Mouse (Mus musculus): ENCODE data around the gene Frmd4a. TPM values are rescaled to one million over a fixed set of nuclear protein-coding genes. Genes with fewer than 3 reads are reported as not detected.

Frmd4a gene
- polyA plus RNA-seq, 1 experiment from 2014 or later = 6.6 TPM

DNA sequence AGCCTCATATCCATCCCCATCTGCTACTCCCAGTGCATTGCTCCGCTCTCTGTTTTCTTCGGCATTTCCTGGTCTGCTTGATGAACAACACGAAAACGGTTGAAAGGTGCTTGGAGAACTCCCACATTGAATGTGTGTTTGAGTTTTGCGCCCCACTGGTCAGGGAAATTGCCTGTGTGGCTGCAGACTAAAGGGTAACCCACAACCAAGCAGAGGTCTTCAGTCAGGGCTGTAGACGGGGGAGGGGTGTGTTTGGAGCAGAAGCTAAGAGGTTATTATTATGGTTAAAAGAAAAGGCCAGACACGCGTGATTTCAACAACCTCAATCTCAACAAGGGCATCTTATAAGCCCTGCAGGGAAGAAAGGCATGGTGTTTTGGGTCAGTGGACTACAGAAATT lies 167.5 kb downstream of the Frmd4a start:
- H3K4me3 ChIP-seq (ENCODE audit: low read depth, low read length) = no peak overlapping the region
- ATAC-seq = no peak

DNA sequence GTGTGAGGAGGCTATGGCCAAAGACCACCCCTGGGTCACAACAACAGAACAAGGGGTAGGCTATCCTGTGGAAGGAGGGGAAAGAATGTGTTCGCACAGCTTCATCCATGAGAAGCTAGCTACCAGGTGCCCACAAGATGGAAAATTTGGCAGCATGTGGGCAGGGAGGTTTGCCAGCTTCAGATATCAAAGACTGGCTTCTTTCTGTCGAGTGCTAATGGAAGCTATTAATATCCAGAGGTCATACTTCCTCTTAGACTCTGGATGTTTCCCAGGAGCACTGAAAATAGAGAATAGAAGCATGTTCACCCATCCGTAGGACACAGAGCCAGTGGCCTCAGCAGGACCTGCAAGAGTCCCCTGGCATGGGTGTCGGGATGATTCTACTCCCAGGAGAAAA lies 170.0 kb downstream of the Frmd4a start:
- 51% methylated on average over 4 of the region's 4 CpGs for WGBS (ENCODE audit: insufficient replicate concordance)

More for the DNA sequence above, 167.5 kb downstream of the Frmd4a start:
- H3K36me3 ChIP-seq (replicated peaks; ENCODE audit: insufficient read depth, low read length) = no peaks in the 10 kb centered on the region
- no peak for TF ChIP-seq CTCF (IDR thresholded peaks at IDR 0.05; ENCODE audit: low read depth)
- TF ChIP-seq EP300 (IDR thresholded peaks at IDR 0.05; ENCODE audit: low read depth) = no peak
- WGBS (ENCODE audit: insufficient replicate concordance) = 77% methylated on average over 8 of the region's 8 CpGs
- no peak overlapping the region for H3K27ac ChIP-seq (ENCODE audit: low read depth)
- no peaks in the 10 kb centered on the region for H3K9me3 ChIP-seq (ENCODE audit: low read length)
- no peak overlapping the region for H3K9ac ChIP-seq (replicated peaks)
- H3K4me1 ChIP-seq (ENCODE audit: insufficient read depth) = no peaks in the 10 kb centered on the region
- no peak for DNase-seq
- H3K4me2 ChIP-seq (ENCODE audit: low read depth, low read length) = no peak overlapping the region
- no peaks in the 10 kb centered on the region for H3K27me3 ChIP-seq (ENCODE audit: insufficient read depth, low read length)

DNA sequence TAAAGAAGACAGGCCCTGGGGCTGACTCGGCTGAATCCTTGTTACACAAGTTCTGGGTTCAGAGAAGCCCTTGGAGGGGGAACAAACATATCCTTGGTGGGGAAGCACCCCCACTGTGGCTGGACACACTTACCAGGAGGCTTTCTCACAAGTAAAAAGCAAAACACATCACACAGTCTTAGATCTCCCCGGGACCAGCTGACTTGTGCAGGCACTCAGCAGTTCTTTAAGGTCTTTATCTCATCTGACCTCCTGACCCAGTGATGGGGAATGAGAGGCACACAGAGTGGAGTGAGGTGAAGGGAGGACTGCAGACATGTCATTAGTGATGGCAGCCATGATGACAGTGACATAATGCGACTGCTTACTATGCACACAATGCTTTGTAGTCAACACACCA lies 170.8 kb downstream of the Frmd4a start:
- Histone ChIP-seq H3K4me1 (ENCODE audit: insufficient read depth) (no peaks in the 10 kb centered on the region), H3K36me3 (replicated peaks; ENCODE audit: insufficient read depth, low read length) (no peaks in the 10 kb centered on the region), H3K9me3 (ENCODE audit: low read length) (no peaks in the 10 kb centered on the region), H3K4me3 (ENCODE audit: low read depth, low read length) (no peak overlapping the region), H3K27me3 (ENCODE audit: insufficient read depth, low read length) (no peaks in the 10 kb centered on the region), H3K27ac (ENCODE audit: low read depth) (no peak overlapping the region), H3K9ac (replicated peaks) (no peak overlapping the region), H3K4me2 (ENCODE audit: low read depth, low read length) (no peak overlapping the region)
- WGBS (ENCODE audit: insufficient replicate concordance) = 44% methylated on average over 3 of the region's 3 CpGs
- no peak for TF ChIP-seq EP300 (IDR thresholded peaks at IDR 0.05; ENCODE audit: low read depth)
- TF ChIP-seq CTCF (IDR thresholded peaks at IDR 0.05; ENCODE audit: low read depth) = no peak
- DNase-seq (no peak), ATAC-seq (no peak)

More for the DNA sequence above, 170.0 kb downstream of the Frmd4a start:
- H3K27me3 ChIP-seq (ENCODE audit: insufficient read depth, low read length) = no peaks in the 10 kb centered on the region
- no peak overlapping the region for H3K4me2 ChIP-seq (ENCODE audit: low read depth, low read length)
- H3K9ac ChIP-seq (replicated peaks) = no peak overlapping the region
- H3K27ac ChIP-seq (ENCODE audit: low read depth) = no peak overlapping the region
- ATAC-seq = no peak
- DNase-seq = no peak
- H3K4me1 ChIP-seq (ENCODE audit: insufficient read depth) = no peaks in the 10 kb centered on the region
- H3K4me3 ChIP-seq (ENCODE audit: low read depth, low read length) = no peak overlapping the region
- no peaks in the 10 kb centered on the region for H3K9me3 ChIP-seq (ENCODE audit: low read length)
- TF ChIP-seq EP300 (IDR thresholded peaks at IDR 0.05; ENCODE audit: low read depth) (no peak), CTCF (IDR thresholded peaks at IDR 0.05; ENCODE audit: low read depth) (no peak)
- H3K36me3 ChIP-seq (replicated peaks; ENCODE audit: insufficient read depth, low read length) = no peaks in the 10 kb centered on the region

DNA sequence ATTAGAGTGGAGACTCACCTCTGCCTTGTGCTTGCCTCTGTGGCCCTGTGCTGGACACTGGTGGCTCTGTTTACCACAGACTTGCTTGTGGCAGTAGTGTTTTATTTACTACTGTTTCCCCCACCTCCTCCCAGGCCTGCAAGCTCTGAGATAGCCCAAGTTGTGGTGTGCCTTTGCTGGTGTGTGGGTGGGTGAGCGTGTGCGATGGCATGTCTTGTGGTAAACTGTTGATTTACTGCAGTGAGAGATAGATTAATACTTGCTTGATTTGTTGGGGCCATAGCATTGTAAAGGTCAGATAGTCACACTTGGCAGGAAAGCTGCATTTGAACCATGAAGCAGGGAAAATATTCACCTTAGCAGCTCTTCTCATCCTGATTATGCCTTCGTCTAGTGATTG lies 172.8 kb downstream of the Frmd4a start:
- Histone ChIP-seq H3K36me3 (replicated peaks; ENCODE audit: insufficient read depth, low read length) (no peaks in the 10 kb centered on the region), H3K4me1 (ENCODE audit: insufficient read depth) (no peaks in the 10 kb centered on the region), H3K9ac (replicated peaks) (no peak overlapping the region), H3K27ac (ENCODE audit: low read depth) (no peak overlapping the region), H3K27me3 (ENCODE audit: insufficient read depth, low read length) (no peaks in the 10 kb centered on the region), H3K4me3 (ENCODE audit: low read depth, low read length) (no peak overlapping the region), H3K9me3 (ENCODE audit: low read length) (no peaks in the 10 kb centered on the region), H3K4me2 (ENCODE audit: low read depth, low read length) (no peak overlapping the region)
- DNase-seq = no peak
- TF ChIP-seq EP300 (IDR thresholded peaks at IDR 0.05; ENCODE audit: low read depth) (no peak), CTCF (IDR thresholded peaks at IDR 0.05; ENCODE audit: low read depth) (no peak)
- no peak for ATAC-seq
- 73% methylated on average over 3 of the region's 3 CpGs for WGBS (ENCODE audit: insufficient replicate concordance)

DNA sequence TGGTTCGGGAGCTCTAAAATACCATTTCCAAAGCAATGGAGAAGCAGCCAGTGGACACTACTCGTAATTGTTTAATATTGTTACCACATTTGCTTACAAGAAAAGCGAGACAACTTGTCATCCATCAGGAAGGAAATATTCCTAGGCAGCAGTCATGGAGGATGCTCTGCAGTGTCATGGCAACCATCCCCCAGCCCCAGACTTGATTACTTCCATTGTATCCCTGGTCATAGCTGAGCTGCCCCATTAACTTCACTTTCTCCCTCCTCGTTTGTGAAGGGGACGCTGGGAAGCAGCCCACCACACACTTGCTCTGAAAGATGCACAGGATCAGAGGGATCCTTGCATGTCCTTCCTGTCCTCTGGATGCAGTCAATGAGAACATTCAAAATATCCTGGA lies 173.5 kb downstream of the Frmd4a start:
- H3K36me3 ChIP-seq (replicated peaks; ENCODE audit: insufficient read depth, low read length) = no peaks in the 10 kb centered on the region
- H3K27ac ChIP-seq (ENCODE audit: low read depth) = no peak overlapping the region
- H3K9me3 ChIP-seq (ENCODE audit: low read length) = no peaks in the 10 kb centered on the region
- ATAC-seq (no peak), DNase-seq (no peak)
- no peak for TF ChIP-seq CTCF (IDR thresholded peaks at IDR 0.05; ENCODE audit: low read depth)
- no peak for TF ChIP-seq EP300 (IDR thresholded peaks at IDR 0.05; ENCODE audit: low read depth)
- no peak overlapping the region for H3K4me3 ChIP-seq (ENCODE audit: low read depth, low read length)
- H3K27me3 ChIP-seq (ENCODE audit: insufficient read depth, low read length) = no peaks in the 10 kb centered on the region
- no peaks in the 10 kb centered on the region for H3K4me1 ChIP-seq (ENCODE audit: insufficient read depth)
- no peak overlapping the region for H3K9ac ChIP-seq (replicated peaks)
- H3K4me2 ChIP-seq (ENCODE audit: low read depth, low read length) = no peak overlapping the region
- WGBS (ENCODE audit: insufficient replicate concordance) = 74% methylated on average over 5 of the region's 5 CpGs

DNA sequence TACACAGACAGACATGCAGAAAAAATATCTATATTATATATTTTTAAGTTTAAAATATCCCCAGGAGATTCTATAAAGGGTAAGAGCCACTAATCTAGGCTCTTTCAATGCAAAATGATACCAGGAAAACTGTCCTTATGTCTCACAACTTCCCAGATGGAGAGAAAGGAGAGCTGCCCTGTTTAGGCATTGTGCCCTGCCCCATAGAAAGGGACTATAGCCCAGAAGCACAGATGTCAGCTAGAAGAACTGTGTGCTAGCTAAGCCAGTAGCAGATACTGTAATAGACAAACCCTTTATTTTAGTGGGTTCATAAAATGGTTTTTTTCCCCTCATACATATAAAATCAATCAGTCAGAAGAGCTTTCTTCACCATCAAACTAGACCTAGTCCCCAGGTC lies 175.7 kb downstream of the Frmd4a start:
- H3K27ac ChIP-seq (ENCODE audit: low read depth) = no peak overlapping the region
- TF ChIP-seq CTCF (IDR thresholded peaks at IDR 0.05; ENCODE audit: low read depth) (no peak), EP300 (IDR thresholded peaks at IDR 0.05; ENCODE audit: low read depth) (no peak)
- H3K4me2 ChIP-seq (ENCODE audit: low read depth, low read length) = no peak overlapping the region
- DNase-seq (no peak), ATAC-seq (no peak)
- no peaks in the 10 kb centered on the region for H3K4me1 ChIP-seq (ENCODE audit: insufficient read depth)
- H3K36me3 ChIP-seq (replicated peaks; ENCODE audit: insufficient read depth, low read length) = no peaks in the 10 kb centered on the region
- H3K4me3 ChIP-seq (ENCODE audit: low read depth, low read length) = no peak overlapping the region
- no peak overlapping the region for H3K9ac ChIP-seq (replicated peaks)
- no peaks in the 10 kb centered on the region for H3K27me3 ChIP-seq (ENCODE audit: insufficient read depth, low read length)
- no peaks in the 10 kb centered on the region for H3K9me3 ChIP-seq (ENCODE audit: low read length)

Measured in liver, postnatal 0 days (tissue).